ENCODE assay signal across 13 mouse cellular contexts in the genomic region with DNA sequence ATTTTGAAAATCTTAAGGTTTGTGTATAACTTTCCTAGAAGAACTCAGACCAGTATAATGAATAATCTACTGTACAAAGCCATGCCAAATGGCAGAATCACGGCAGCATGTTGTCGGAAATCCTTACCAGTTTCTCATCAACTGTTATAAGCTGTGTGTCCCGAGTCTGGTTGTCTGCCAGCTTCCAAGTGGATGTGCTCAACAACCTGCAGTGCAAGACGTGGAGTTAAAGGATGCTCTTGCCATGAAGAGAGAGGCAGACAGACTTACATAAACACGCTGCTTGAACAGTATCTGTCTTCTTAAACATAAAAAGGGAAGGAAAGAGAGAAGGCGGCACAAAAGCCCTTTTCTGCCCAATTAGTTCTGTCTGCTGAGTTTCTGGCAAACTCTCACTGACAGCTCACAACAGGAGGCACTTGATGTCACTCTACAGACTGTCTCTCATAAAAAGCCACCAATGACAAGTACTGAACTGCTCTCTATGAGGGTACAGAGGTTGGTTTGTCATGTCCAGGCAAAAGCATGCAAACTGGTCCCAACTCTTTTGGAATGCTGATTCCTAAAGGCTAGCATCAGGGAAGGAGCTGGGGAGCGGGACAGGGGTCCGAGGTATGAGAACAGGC. TPM values are rescaled to one million over a fixed set of nuclear protein-coding genes. Genes with fewer than 3 reads are reported as not detected.
DNase-seq lines count a peak whose midpoint lies in the region; ATAC-seq and TF ChIP-seq lines count a peak whose summit lies in the region.
"Had no signal": no experiment of that assay in that cellular context is flagged by ENCODE, and none has a peak within 500 bp of the region (broad histone marks: within the 10 kb centered on the region; RNA-seq: fewer than 3 reads in every experiment).

No protein-coding gene starts in this region.

- ATAC-seq in hindbrain, embryonic 13.5 days (ENCODE audit: low FRiP score): peak; percentile 74; the same call in 1 of the 2 replicates
- no peak for ATAC-seq in hindbrain, embryonic 11.5 days (ENCODE audit: low FRiP score)
- peak; percentile 76 for ATAC-seq in cerebellum, adult (ENCODE audit: insufficient number of reproducible peaks, low FRiP score, low TSS enrichment)
- ATAC-seq in midbrain, embryonic 15.5 days (replicated peaks): 0 out of 2 replicates have a peak, but pooled peaks have one; percentile 48

- intact Hi-C loops in gastrocnemius, adult 2 months (cut with DNase I): no loop called here

- peaks cover 7% of the 10 kb centered on the region for H3K4me1 ChIP-seq in hindbrain, embryonic 13.5 days (replicated peaks)
- H3K4me1 ChIP-seq in hindbrain, embryonic 11.5 days (replicated peaks; ENCODE audit: control insufficient read depth, insufficient read depth, low read length): no peaks in the 10 kb centered on the region
- H3K4me1 ChIP-seq in midbrain, embryonic 15.5 days: 0 out of 2 replicates have a peak, but pooled peaks cover 4% of the 10 kb centered on the region

- no peak overlapping the region for H3K27ac ChIP-seq in hindbrain, embryonic 13.5 days
- H3K27ac ChIP-seq in hindbrain, embryonic 11.5 days (ENCODE audit: low read depth, low read length): no peak overlapping the region
- H3K27ac ChIP-seq in midbrain, embryonic 15.5 days: no peak overlapping the region
- H3K27ac ChIP-seq in gastrocnemius, adult 2 months: no peak overlapping the region
- H3K27ac ChIP-seq: heart, embryonic 10.5 days; liver, embryonic 14.5 days had no signal

- DNase-seq in hindbrain, embryonic 11.5 days (ENCODE audit: low spot score): no peak
- peak; percentile 81 to 85 for DNase-seq in cerebellum, postnatal 14 days
- DNase-seq in thymus, postnatal 10 days (ENCODE audit: low spot score in 2 of 2): no peak
- no peak for DNase-seq in gastrocnemius, adult 2 months
- no peak for DNase-seq in spleen, postnatal 14 days (ENCODE audit: low spot score in 2 of 2)
- DNase-seq: kidney, postnatal 10 days; lung, postnatal 36 days; thymus, postnatal 25 days had no signal

- H3K9ac ChIP-seq in hindbrain, embryonic 13.5 days: no peak overlapping the region
- H3K9ac ChIP-seq in hindbrain, embryonic 11.5 days (ENCODE audit: low read depth, low read length): no peak overlapping the region
- no peak overlapping the region for H3K9ac ChIP-seq in midbrain, embryonic 15.5 days
- H3K9ac ChIP-seq: liver, embryonic 14.5 days had no signal

- 37% methylated on average over 8 of the region's 8 CpGs for WGBS in hindbrain, embryonic 13.5 days
- 57% methylated on average over 8 of the region's 8 CpGs for WGBS in hindbrain, embryonic 11.5 days
- WGBS in midbrain, embryonic 15.5 days: 38% methylated on average over 8 of the region's 8 CpGs

- TF ChIP-seq CTCF in gastrocnemius, adult 2 months (IDR thresholded peaks at IDR 0.05): no peak

- H3K9me3 ChIP-seq in hindbrain, embryonic 13.5 days: no peaks in the 10 kb centered on the region
- no peaks in the 10 kb centered on the region for H3K9me3 ChIP-seq in hindbrain, embryonic 11.5 days (ENCODE audit: control insufficient read depth, low read length)
- no peaks in the 10 kb centered on the region for H3K9me3 ChIP-seq in midbrain, embryonic 15.5 days
- H3K9me3 ChIP-seq: heart, embryonic 10.5 days had no signal

- no peak overlapping the region for H3K4me2 ChIP-seq in hindbrain, embryonic 13.5 days
- H3K4me2 ChIP-seq in hindbrain, embryonic 11.5 days (replicated peaks; ENCODE audit: low read depth, low read length): no peak overlapping the region
- no peak overlapping the region for H3K4me2 ChIP-seq in midbrain, embryonic 15.5 days

- no peak overlapping the region for H3K4me3 ChIP-seq in hindbrain, embryonic 13.5 days
- H3K4me3 ChIP-seq in hindbrain, embryonic 11.5 days (ENCODE audit: low read depth, low read length): no peak overlapping the region
- H3K4me3 ChIP-seq in midbrain, embryonic 15.5 days: no peak overlapping the region
- H3K4me3 ChIP-seq in gastrocnemius, adult 2 months: no peak overlapping the region
- H3K4me3 ChIP-seq: heart, embryonic 10.5 days had no signal

- no peaks in the 10 kb centered on the region for H3K36me3 ChIP-seq in hindbrain, embryonic 13.5 days
- no peaks in the 10 kb centered on the region for H3K36me3 ChIP-seq in hindbrain, embryonic 11.5 days (ENCODE audit: control insufficient read depth, insufficient read depth, low read length)
- H3K36me3 ChIP-seq in midbrain, embryonic 15.5 days (replicated peaks): no peaks in the 10 kb centered on the region
- H3K36me3 ChIP-seq: heart, embryonic 10.5 days had no signal

- H3K27me3 ChIP-seq in hindbrain, embryonic 13.5 days: no peaks in the 10 kb centered on the region
- no peaks in the 10 kb centered on the region for H3K27me3 ChIP-seq in hindbrain, embryonic 11.5 days (ENCODE audit: control insufficient read depth, insufficient read depth, low read length)
- H3K27me3 ChIP-seq in midbrain, embryonic 15.5 days (replicated peaks): no peaks in the 10 kb centered on the region

RNA-seq across cellular contexts. Expression of a gene that starts 36.6 kb away (rescaled TPM):
- 369 and 382 TPM in 2 replicates for polyA plus RNA-seq in hindbrain, embryonic 13.5 days (2015; fragmentation: Nextera tagmentation; extraction: Ambion mirVana)
- 335 and 356 TPM in 2 replicates for polyA plus RNA-seq in hindbrain, embryonic 11.5 days (2014; fragmentation: Nextera tagmentation; extraction: Ambion mirVana)
- 328 and 330 TPM in 2 replicates for polyA plus RNA-seq in midbrain, embryonic 15.5 days (2015; fragmentation: Nextera tagmentation; extraction: Ambion mirVana)
- 100 to 1,000 TPM; 323 to 429 TPM for total RNA-seq in gastrocnemius, adult 2 months (2021)

Comparison
In these comparisons a context has a peak if more than half of its experiments do, and no peak if none do; other contexts are left out.
1. DNase-seq: peak in cerebellum, postnatal 14 days (2 of 2); none in hindbrain, embryonic 11.5 days (single experiment), thymus, postnatal 10 days (0 of 2), gastrocnemius, adult 2 months (single experiment) and spleen, postnatal 14 days (0 of 2).